Mouse (Mus musculus) myocyte (in vitro differentiated cells): ENCODE data around the gene Eif4a3. TPM values are rescaled to one million over a fixed set of nuclear protein-coding genes. Genes with fewer than 3 reads are reported as not detected.

Experiments used
- H3K27me3 ChIP-seq: one replicate; pipeline ENCODE4 v1.6.1; 2011; ENCODE audit not compliant: control insufficient read depth, insufficient read depth, insufficient read length
- H3K36me3 ChIP-seq: one replicate; pipeline ENCODE4 v1.6.1; 2011; ENCODE audit not compliant: control insufficient read depth, insufficient read depth
- H3K4me2 ChIP-seq: one replicate; pipeline ENCODE4 v1.6.1; 2011; ENCODE audit warnings: low read depth, control low read depth
- H3K4me3 ChIP-seq: one replicate; pipeline ENCODE4 v1.5.1; 2011; ENCODE audit warnings: mild to moderate bottlenecking, control low read depth, moderate library complexity
- H3K79me2 ChIP-seq: one replicate; pipeline ENCODE4 v1.6.1; 2011; ENCODE audit not compliant: control insufficient read depth, insufficient read depth
- H3ac ChIP-seq: one replicate; pipeline ENCODE4 v1.6.1; 2011; ENCODE audit not compliant: control insufficient read depth, insufficient read length
- CEBPB ChIP-seq: IDR thresholded peaks from 2 replicates; pipeline ENCODE4 v1.6.1; 2011; ENCODE audit warnings: mild to moderate bottlenecking, moderate library complexity; ENCODE audit not compliant: poor library complexity, insufficient read depth, severe bottlenecking
- E2F4 ChIP-seq: IDR thresholded peaks from one replicate; pipeline ENCODE4 v1.6.1; 2011; ENCODE audit warnings: mild to moderate bottlenecking, control low read depth, moderate library complexity; ENCODE audit not compliant: insufficient read depth
- MAX ChIP-seq: IDR thresholded peaks from one replicate; pipeline ENCODE4 v1.6.1; 2011; ENCODE audit warnings: low read depth, mild to moderate bottlenecking, control low read depth
- MYOD1 ChIP-seq, 3 experiments: IDR thresholded peaks; one replicate each; pipeline ENCODE4 v1.6.1; 2011; ENCODE audit warnings: control low read depth in 2 of 3, low read depth in 2 of 3, mild to moderate bottlenecking in 2 of 3, moderate library complexity in 1 of 3; ENCODE audit not compliant: insufficient read length in 2 of 3, control insufficient read depth in 1 of 3
- MYOG ChIP-seq, 3 experiments: IDR thresholded peaks; one replicate each; pipeline ENCODE4 v1.6.1; 2011; ENCODE audit warnings: control low read depth in 2 of 3, low read depth in 2 of 3, mild to moderate bottlenecking in 2 of 3; ENCODE audit not compliant: insufficient read length in 2 of 3, control insufficient read depth in 1 of 3, insufficient read depth in 1 of 3
- POLR2A ChIP-seq: IDR thresholded peaks from one replicate; pipeline ENCODE4 v1.6.1; 2011; ENCODE audit warnings: low read depth, mild to moderate bottlenecking, control low read depth, moderate library complexity; ENCODE audit not compliant: insufficient read length
- POLR2AphosphoS2 ChIP-seq: IDR thresholded peaks from one replicate; pipeline ENCODE4 v1.6.1; 2011; ENCODE audit warnings: low read depth, control low read depth; ENCODE audit not compliant: insufficient read length
- REST ChIP-seq: IDR thresholded peaks from one replicate; pipeline ENCODE4 v1.6.1; 2011; ENCODE audit warnings: mild to moderate bottlenecking, control low read depth, moderate library complexity; ENCODE audit not compliant: insufficient read depth, insufficient read length
- SRF ChIP-seq: IDR thresholded peaks from one replicate; pipeline ENCODE4 v1.6.1; 2011; ENCODE audit warnings: low read depth; ENCODE audit not compliant: control insufficient read depth, insufficient read length
- TCF12 ChIP-seq: IDR thresholded peaks from one replicate; pipeline ENCODE4 v1.6.1; 2011; ENCODE audit warnings: mild to moderate bottlenecking, control low read depth; ENCODE audit not compliant: poor library complexity, insufficient read depth, severe bottlenecking
- TCF3 ChIP-seq: IDR thresholded peaks from one replicate; pipeline ENCODE4 v1.6.1; 2011; ENCODE audit warnings: low read depth, control low read depth; ENCODE audit not compliant: insufficient read length
- USF1 ChIP-seq: IDR thresholded peaks from one replicate; pipeline ENCODE4 v1.6.1; 2011; ENCODE audit warnings: low read depth, mild to moderate bottlenecking, control low read depth, moderate library complexity
- polyA plus RNA-seq: library from polyadenylated mRNA; unstranded; fragments of >200 nt; fragmentation: generic; extraction: Trizol; gene quantifications from one replicate; pipeline ENCODE4 v1.2.1, GENCODE M21; 2012; ENCODE audit warnings: missing spikeins

Eif4a3 gene
- polyA plus RNA-seq, 1 experiment = 247 TPM

DNA sequence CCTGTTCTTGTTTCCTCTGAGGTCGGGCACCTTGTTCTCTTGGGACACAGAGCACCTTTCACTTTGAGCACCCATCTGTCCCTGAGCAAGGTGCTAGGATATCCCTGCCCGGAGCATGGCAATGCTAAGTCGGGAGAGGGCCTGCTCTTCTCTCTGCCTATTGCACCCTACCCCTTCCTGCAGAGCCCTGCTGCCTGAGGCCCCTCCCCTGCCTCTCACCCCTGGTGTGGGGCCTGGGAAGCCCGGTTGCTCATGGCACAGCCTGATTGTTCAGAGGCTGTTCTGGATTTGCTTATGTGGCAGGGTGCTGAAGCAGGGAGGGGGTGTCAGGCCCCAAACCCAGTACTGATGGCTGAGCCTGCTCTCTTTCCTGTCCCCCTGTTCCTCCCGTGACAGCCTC is 39.3 kb upstream of the Eif4a3 start:
- Histone ChIP-seq H3K27me3 (peaks cover 40% of the 10 kb centered on the region), H3K4me2 (no peak overlapping the region), H3K4me3 (no peak overlapping the region), H3K79me2 (no peaks in the 10 kb centered on the region), H3K36me3 (no peaks in the 10 kb centered on the region), H3ac (no peak overlapping the region)
- TF ChIP-seq POLR2AphosphoS2 (no peak), CEBPB (no peak), USF1 (no peak), E2F4 (no peak), MAX (no peak), POLR2A (no peak), MYOD1 (IDR thresholded peaks at IDR 0.05; ENCODE audit: control insufficient read depth in 1 of 3, insufficient read length in 2 of 3, low read depth in 2 of 3) (no peak), SRF (no peak), TCF12 (no peak), MYOG (IDR thresholded peaks at IDR 0.05; ENCODE audit: control insufficient read depth in 1 of 3, insufficient read depth in 1 of 3, insufficient read length in 2 of 3, low read depth in 2 of 3) (no peak), REST (no peak), TCF3 (no peak)

DNA sequence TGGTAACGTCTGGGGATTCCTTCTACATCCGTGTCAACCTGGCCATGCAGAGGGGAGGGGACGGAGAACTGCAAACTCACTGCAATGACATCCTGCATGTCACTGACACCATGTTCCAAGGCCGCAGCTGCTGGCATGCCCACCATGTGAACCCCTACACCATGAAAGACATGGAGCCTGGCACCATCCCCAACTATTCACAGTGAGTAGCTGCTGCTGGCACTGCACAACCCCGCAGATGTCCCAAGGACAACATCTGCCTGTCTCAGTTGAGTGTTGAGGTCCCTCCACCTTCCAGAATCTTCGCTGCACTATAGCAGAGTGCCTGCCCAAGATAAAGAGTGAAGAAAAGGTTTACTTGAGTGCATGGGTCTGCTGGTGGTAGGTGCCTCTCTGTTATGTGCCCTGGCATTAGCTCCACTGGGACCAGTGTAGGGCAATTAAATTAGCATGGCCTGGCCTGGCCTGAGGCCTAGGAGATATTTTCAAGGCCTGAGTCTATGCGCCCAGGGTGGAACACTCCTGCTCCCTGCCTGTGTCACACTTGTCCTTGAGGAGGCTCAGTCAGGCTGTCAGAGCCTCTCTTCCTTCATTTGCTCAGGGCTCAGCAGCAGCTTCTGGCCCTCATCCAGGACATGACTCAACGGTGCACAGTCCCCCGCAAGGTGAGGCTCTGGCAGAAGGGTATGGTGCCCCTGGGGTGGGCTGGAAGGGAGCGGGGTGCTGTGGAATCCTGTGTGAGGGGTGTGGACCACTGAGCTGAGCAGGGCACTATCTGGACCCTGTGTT is 38.6 kb upstream of the Eif4a3 start:
- no peaks in the 10 kb centered on the region for H3K36me3 ChIP-seq
- no peaks in the 10 kb centered on the region for H3K79me2 ChIP-seq
- no peak overlapping the region for H3ac ChIP-seq
- TF ChIP-seq MYOD1 (IDR thresholded peaks at IDR 0.05; ENCODE audit: control insufficient read depth in 1 of 3, insufficient read length in 2 of 3, low read depth in 2 of 3) = no peak
- no peak for TF ChIP-seq USF1
- no peak for TF ChIP-seq REST
- TF ChIP-seq TCF12 = no peak
- TF ChIP-seq POLR2A = no peak
- no peak for TF ChIP-seq E2F4
- no peak overlapping the region for H3K4me2 ChIP-seq
- peaks cover 40% of the 10 kb centered on the region for H3K27me3 ChIP-seq
- H3K4me3 ChIP-seq = no peak overlapping the region

- no peaks in the 10 kb centered on the region for H3K36me3 ChIP-seq
- H3K79me2 ChIP-seq = no peaks in the 10 kb centered on the region
- TF ChIP-seq USF1 (no peak), TCF12 (no peak)
Measured at GRCm38 (mm10) chr11:119331970-119332369, 32.1 kb upstream of the Eif4a3 start.

GRCm38 (mm10) chr11:119330592-119330991 is 30.7 kb upstream of the Eif4a3 start:
- Histone ChIP-seq H3K36me3 (no peaks in the 10 kb centered on the region), H3K4me3 (no peak overlapping the region), H3ac (no peak overlapping the region), H3K79me2 (no peaks in the 10 kb centered on the region), H3K4me2 (no peak overlapping the region), H3K27me3 (peaks cover 38% of the 10 kb centered on the region)
- TF ChIP-seq E2F4 = no peak
- no peak for TF ChIP-seq MAX
- no peak for TF ChIP-seq TCF3
- TF ChIP-seq USF1 = no peak

More at GRCm38 (mm10) chr11:119331970-119332369, 32.1 kb upstream of the Eif4a3 start:
- H3K4me2 ChIP-seq = no peak overlapping the region
- peaks cover 48% of the 10 kb centered on the region for H3K27me3 ChIP-seq
- no peak overlapping the region for H3K4me3 ChIP-seq
- no peak overlapping the region for H3ac ChIP-seq

GRCm38 (mm10) chr11:119325068-119325467 is 25.2 kb upstream of the Eif4a3 start:
- peaks cover 33% of the 10 kb centered on the region for H3K27me3 ChIP-seq
- H3ac ChIP-seq = no peak overlapping the region
- TF ChIP-seq POLR2A (no peak), USF1 (no peak), TCF12 (no peak), CEBPB (no peak), TCF3 (no peak), REST (no peak), MAX (no peak), POLR2AphosphoS2 (no peak)
- H3K4me2 ChIP-seq = no peak overlapping the region
- H3K4me3 ChIP-seq = no peak overlapping the region
- no peaks in the 10 kb centered on the region for H3K36me3 ChIP-seq
- no peaks in the 10 kb centered on the region for H3K79me2 ChIP-seq

- no peaks in the 10 kb centered on the region for H3K79me2 ChIP-seq
- no peak overlapping the region for H3K4me2 ChIP-seq
- no peaks in the 10 kb centered on the region for H3K36me3 ChIP-seq
- H3K27me3 ChIP-seq = peaks cover 43% of the 10 kb centered on the region
- H3K4me3 ChIP-seq = no peak overlapping the region
- no peak overlapping the region for H3ac ChIP-seq
- no peak for TF ChIP-seq E2F4
- peak in 2 of 3 experiments; percentile 23 to 40 for TF ChIP-seq MYOG (IDR thresholded peaks at IDR 0.05; ENCODE audit: control insufficient read depth in 1 of 3, insufficient read depth in 1 of 3, insufficient read length in 2 of 3, low read depth in 2 of 3)
Measured at GRCm38 (mm10) chr11:119322521-119322920, 22.6 kb upstream of the Eif4a3 start.
